Mouse (Mus musculus) CD4-positive, CD25-positive, alpha-beta regulatory T cell, adult 4 months (primary cell): ENCODE measurements at regions not wholly inside any gene's neighbourhood (a gene's known extent, or its start where the extent isn't known, plus 50 kb on each side); places are given as distances from the start of the nearest gene placed in this dataset.

ENCODE experiments used
- ATAC-seq: one replicate; pipeline ENCODE4 v1.8.0; 2017

GRCm38 (mm10) chr3:38397615-38397956, 87.1 kb downstream of the Ankrd50 start:
- no peak for ATAC-seq

GRCm38 (mm10) chr3:38396760-38397614, 87.7 kb downstream of the Ankrd50 start:
- no peak for ATAC-seq

GRCm38 (mm10) chr3:38394308-38394707, 90.3 kb downstream of the Ankrd50 start:
- peak; percentile 64 for ATAC-seq

- ATAC-seq, result no peak
Measured at GRCm38 (mm10) chr3:38389647-38390046, 95.0 kb downstream of the Ankrd50 start.

GRCm38 (mm10) chr3:38388961-38389360, 95.7 kb downstream of the Ankrd50 start:
- no peak for ATAC-seq

GRCm38 (mm10) chr3:38382743-38383142, 101.9 kb downstream of the Ankrd50 start:
- ATAC-seq, result no peak

GRCm38 (mm10) chr3:38381623-38382022, 103.0 kb downstream of the Ankrd50 start:
- no peak for ATAC-seq

GRCm38 (mm10) chr3:38373690-38374089, 111.0 kb downstream of the Ankrd50 start:
- ATAC-seq, result no peak

- ATAC-seq, result peak; percentile 45
Measured at GRCm38 (mm10) chr3:38371702-38372101, 112.9 kb downstream of the Ankrd50 start.

- no peak for ATAC-seq
Measured at GRCm38 (mm10) chr3:38363888-38364287, 120.8 kb downstream of the Ankrd50 start.

GRCm38 (mm10) chr3:38361411-38361810, 123.2 kb downstream of the Ankrd50 start:
- no peak for ATAC-seq

- no peak for ATAC-seq
Measured at GRCm38 (mm10) chr3:38360974-38361373, 123.7 kb downstream of the Ankrd50 start.

- no peak for ATAC-seq
Measured at GRCm38 (mm10) chr3:38360421-38360921, 124.2 kb downstream of the Ankrd50 start.

- ATAC-seq, result no peak
Measured at GRCm38 (mm10) chr3:38357905-38358491, 126.6 kb downstream of the Ankrd50 start.

GRCm38 (mm10) chr3:38344283-38344682, 140.4 kb downstream of the Ankrd50 start:
- ATAC-seq, result no peak

- no peak for ATAC-seq
Measured at GRCm38 (mm10) chr3:38341666-38342065, 143.0 kb downstream of the Ankrd50 start.

GRCm38 (mm10) chr3:38333321-38333910, 151.2 kb downstream of the Ankrd50 start:
- ATAC-seq, result no peak

GRCm38 (mm10) chr3:38331169-38331568, 153.5 kb downstream of the Ankrd50 start:
- no peak for ATAC-seq

- ATAC-seq, result no peak
Measured at GRCm38 (mm10) chr3:38327286-38327685, 157.4 kb downstream of the Ankrd50 start.

- no peak for ATAC-seq
Measured at GRCm38 (mm10) chr3:38326211-38326610, 158.4 kb downstream of the Ankrd50 start.

GRCm38 (mm10) chr3:38324663-38325062, 160.0 kb downstream of the Ankrd50 start:
- ATAC-seq, result no peak

GRCm38 (mm10) chr3:38322426-38322825, 162.2 kb downstream of the Ankrd50 start:
- no peak for ATAC-seq

GRCm38 (mm10) chr3:38321620-38322019, 163.0 kb downstream of the Ankrd50 start:
- no peak for ATAC-seq

- no peak for ATAC-seq
Measured at GRCm38 (mm10) chr3:38320998-38321397, 163.6 kb downstream of the Ankrd50 start.
